Mouse (Mus musculus) testis, adult 2 months (tissue): ENCODE results near the gene Slc38a6.

Experiments
- CTCF ChIP-seq: fragments of 200-500 bp; IDR thresholded peaks from 2 replicates; pipeline ENCODE4 v1.5.1; 2012; ENCODE audit warnings: low read depth, mild to moderate bottlenecking, inconsistent platforms, low read length, moderate library complexity; ENCODE audit not compliant: control insufficient read depth, insufficient read depth, insufficient replicate concordance
- POLR2A ChIP-seq: fragments of 200-500 bp; IDR thresholded peaks from 2 replicates; pipeline ENCODE4 v1.6.1; 2012; ENCODE audit warnings: low read depth, mild to moderate bottlenecking, inconsistent platforms, low read length, moderate library complexity; ENCODE audit not compliant: control insufficient read depth

GRCm38 (mm10) chr12:73392507-73392906 lies 105.9 kb downstream of the Slc38a6 start:
- TF ChIP-seq CTCF (no peak), POLR2A (no peak)
